Mouse (Mus musculus) cortical plate, adult 2 months (tissue): Measurements from ENCODE around the gene Ring1.

ENCODE experiments used
- CTCF ChIP-seq: fragments of 200-500 bp; IDR thresholded peaks from 2 replicates; pipeline ENCODE4 v1.5.1; 2011; ENCODE audit warnings: mild to moderate bottlenecking, control low read depth, low read length; ENCODE audit not compliant: insufficient read depth; ENCODE audit errors: extremely low read depth
- POLR2A ChIP-seq: fragments of 200-500 bp; IDR thresholded peaks from 2 replicates; pipeline ENCODE4 v1.6.1; 2011; ENCODE audit warnings: mild to moderate bottlenecking, low read length, control low read depth; ENCODE audit not compliant: insufficient read depth; ENCODE audit errors: extremely low read depth

DNA sequence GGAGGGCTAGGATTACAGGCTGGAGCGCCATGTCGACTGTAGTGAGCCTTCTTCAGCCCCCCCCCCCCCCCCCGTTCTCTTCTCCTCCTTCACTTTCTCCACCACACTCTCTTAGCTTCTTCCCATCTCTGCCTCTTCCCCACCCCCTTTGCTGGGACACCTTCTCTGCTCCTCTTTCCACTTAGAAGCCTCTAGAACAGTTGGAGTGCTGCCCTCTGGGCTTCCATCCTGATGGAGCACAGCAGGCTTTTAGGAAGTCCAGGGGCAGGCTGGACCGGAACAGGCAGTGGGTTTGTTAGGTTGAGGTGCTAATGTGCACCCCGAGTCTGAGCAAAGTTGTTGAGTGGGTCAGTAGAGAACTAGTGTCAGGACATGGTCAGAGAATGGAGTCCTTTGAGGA is 14.3 kb downstream of the Ring1 start:
- TF ChIP-seq CTCF (no peak), POLR2A (no peak)
